Mouse (Mus musculus) spleen, embryonic (tissue): ENCODE measurements at regions not wholly inside any gene's neighbourhood (a gene's known extent, or its start where the extent isn't known, plus 50 kb on each side); places are given as distances from the start of the nearest gene placed in this dataset.

ENCODE experiments used
- CTCF ChIA-PET: fragments of 350-600 bp; sonication (Branson Sonifier 250); formaldehyde crosslinking; loops from one replicate; lab custom pipeline; 2022; lab: Charles Lee

GRCm38 (mm10) chr12:32488578-32488892 lies 110.0 kb downstream of the Ccdc71l start:
- CTCF ChIA-PET = interaction anchor here (0.7 kb wide), 1 partner anchor 383 kb away, joined by 6 read pairs; no protein-coding TSS in a partner anchor

- CTCF ChIA-PET = no interaction called here
Observed at GRCm38 (mm10) chr12:32489415-32490139, 111.1 kb downstream of the Ccdc71l start.

DNA sequence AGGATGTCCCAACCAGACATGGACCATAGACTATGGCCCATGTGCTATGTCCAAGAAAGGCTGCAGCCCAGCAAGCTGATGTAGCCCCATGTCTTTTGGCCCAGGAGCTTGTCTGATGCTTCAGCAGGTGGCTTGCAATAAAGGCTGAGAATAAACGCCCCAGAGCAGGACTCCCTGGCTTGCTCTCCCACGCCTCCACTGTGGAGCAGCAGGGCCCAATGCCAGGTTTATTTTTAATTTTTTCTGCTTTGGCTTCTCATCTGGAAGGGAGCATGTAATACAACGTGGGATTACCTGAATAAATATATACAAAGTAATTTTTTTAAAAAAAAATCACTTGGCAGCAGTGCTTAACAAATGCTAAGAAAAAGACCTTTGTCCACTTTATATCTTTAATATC lies 125.7 kb downstream of the Ccdc71l start:
- CTCF ChIA-PET = no interaction called here

DNA sequence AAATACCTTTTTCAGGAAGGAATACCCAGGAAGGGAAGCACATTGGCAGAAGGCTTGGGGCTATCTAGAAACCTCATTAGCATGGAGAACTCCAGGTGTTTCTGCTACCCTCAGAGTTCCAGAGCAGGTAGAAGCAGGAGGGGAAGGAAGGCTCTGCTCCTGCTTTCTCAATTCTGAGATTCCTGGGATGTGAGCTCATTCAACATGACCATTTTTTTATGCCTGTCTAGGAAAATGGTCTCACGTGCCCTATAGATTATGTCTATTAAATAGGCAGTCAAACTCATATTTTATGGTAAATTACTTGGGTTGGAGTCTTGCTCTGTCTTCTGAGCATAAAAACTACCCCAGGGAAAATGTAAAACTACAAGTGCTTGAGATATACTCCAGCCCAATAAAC lies 130.2 kb downstream of the Ccdc71l start:
- CTCF ChIA-PET = no interaction called here

DNA sequence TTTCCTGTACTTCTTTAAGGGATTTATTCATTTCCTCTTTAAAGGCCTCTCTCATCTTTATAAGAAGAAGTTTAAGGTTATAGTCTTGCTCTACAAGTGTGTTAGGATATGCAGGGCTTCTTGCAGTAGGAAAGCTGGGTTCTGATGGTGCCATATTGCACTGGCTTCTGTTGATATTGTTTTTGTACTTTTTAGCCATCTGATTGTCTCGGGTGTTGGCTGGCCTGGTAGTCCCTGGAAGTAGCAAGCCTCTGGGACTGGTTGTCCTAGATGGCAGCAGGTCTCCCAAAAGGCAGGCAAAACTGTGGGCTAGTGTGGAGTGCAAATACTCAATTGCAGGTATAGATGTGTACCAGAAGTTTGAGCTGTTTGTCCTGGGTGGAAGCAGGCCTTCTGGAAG lies 147.1 kb downstream of the Ccdc71l start:
- CTCF ChIA-PET = no interaction called here

DNA sequence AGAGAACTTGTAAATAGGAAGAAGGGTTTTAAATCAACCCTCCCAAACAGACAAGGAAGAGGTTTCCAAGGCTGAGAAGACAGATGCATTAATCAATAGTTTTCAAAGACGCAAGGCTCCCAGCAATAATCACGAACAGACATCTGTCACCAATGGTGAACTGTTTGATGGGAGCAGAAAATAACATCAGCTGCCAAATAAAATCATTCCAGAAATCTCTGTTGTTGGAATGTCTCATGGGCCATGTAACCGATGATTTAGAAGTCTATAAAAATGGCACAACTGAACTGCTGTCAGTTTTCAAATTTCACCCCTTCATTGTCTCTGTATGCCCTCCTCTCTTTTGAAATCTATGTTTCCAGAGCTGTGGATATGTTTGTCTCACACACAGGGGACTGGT lies 152.7 kb downstream of the Ccdc71l start:
- CTCF ChIA-PET = no interaction called here

- CTCF ChIA-PET = no interaction called here
Observed at GRCm38 (mm10) chr12:32533641-32534040, 155.1 kb downstream of the Ccdc71l start.

DNA sequence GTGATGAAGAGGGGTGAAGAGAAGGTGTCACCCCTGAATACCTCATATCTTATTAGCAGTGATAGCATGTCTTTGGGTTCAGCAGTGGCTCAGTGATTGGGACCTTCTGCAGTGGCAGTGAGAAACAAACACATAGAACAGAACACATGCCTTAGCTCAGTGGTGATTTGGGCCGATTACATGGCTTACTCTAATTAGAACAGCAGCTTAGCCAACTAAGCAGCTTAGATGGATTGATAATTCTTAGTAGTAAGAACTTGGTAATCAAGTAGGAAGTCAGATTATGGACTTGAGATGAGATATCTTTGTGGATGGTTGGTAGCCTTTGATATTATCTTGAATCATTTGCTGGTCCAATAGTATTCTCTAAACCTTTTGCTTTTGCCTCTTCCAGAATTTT lies 167.0 kb downstream of the Ccdc71l start:
- CTCF ChIA-PET = no interaction called here

DNA sequence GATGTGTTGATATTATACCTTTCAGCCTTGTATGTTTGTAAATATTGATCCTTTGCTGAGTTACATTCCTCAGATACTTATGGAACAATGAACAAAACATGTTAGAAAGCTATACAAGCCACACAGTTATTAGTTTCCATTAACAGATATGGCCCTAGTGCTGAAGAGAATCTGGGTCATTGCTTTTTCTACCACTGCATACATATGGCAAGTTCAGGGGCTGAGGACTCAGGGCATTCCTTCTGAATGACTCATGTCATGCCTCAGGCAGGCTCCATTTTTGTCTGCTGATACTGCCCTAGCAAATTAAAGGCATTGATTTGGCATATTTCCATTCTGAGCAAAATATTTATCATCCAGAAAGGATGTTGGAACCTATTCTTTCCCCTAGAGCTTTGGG lies 167.9 kb downstream of the Ccdc71l start:
- CTCF ChIA-PET = no interaction called here

- CTCF ChIA-PET = no interaction called here
Observed at GRCm38 (mm10) chr12:32553793-32554192, 175.3 kb downstream of the Ccdc71l start.

GRCm38 (mm10) chr12:32567777-32568176 lies 189.3 kb downstream of the Ccdc71l start:
- CTCF ChIA-PET = no interaction called here

DNA sequence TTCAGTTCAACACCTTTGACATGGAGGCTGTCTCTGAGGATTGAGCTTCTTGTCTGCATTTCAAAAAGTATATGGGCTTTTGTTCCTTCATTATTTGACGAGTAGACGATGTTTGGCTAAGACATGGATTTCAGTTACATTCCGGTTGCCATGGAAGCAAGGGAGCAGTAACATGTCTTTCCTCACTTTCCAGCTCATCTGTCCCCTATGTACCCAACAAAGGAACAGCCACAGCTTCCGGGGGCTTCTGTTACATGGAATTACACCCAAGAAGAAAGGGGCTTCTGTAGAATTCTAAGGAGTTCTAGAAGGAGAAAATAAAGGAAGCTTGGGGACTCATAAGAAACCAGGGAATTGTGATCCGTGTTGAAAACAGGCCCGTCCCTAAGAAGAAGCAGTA lies 202.8 kb downstream of the Ccdc71l start:
- CTCF ChIA-PET = no interaction called here

GRCm38 (mm10) chr12:32602131-32602815 lies 217.1 kb upstream of the Nampt start:
- CTCF ChIA-PET = no interaction called here

GRCm38 (mm10) chr12:32605353-32605752 lies 214.0 kb upstream of the Nampt start:
- CTCF ChIA-PET = no interaction called here

DNA sequence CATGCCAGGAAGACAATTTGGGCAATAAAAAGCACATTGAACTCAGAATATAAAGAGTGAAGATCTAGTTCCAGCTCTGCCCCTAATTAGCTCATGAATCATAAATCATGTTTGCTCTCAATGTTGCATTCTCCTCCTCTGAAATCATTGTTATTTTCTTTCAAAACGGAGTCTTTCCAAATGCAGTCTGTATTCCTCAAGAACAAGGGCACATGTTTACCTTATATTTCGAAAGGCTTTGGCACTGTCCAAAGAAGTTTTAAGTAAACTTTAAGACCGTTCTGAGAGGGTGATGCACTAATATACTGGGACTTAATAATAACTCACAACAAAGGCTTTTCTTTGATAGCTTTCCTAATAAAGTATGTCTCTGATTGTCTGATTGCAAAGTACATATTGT lies 204.3 kb upstream of the Nampt start:
- CTCF ChIA-PET = no interaction called here

DNA sequence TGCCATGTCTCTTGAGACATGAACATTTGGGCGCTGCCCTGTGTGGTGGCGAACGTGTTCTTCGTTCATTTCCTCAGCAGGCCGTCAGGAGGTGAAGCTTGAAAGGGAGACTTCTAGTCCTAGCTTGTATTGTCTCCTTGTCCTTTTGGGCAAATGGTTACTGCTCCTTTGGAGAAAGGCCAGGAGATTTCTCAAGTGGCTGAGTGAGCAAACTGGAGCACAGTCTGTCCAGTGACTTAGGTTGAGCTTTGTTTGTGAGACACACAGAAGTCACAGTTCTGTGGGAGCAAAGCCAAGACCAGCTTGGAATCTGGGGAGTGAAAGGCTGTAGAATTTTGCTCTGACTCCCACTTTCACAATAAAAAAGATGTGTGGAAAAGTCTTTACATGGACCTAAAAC lies 203.3 kb upstream of the Nampt start:
- CTCF ChIA-PET = no interaction called here

DNA sequence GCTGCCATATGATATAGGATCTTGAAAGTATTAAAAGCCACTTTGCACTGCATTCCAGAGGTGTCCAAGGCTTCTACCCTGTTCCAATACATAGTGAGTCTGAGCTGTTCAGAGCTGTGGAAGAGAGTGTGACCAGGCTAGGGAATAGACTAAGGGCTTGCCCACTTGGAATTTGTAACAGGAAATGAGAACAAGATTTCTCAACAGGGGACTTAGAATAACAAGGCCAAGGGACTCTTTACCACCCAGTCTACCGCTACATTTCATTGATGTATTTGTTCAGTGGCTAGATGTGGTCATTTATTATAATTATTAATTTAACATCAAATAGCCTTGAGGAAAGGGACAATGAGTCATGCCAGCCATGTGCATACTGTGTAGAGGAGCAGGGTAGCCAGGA lies 202.3 kb upstream of the Nampt start:
- CTCF ChIA-PET = no interaction called here

- CTCF ChIA-PET = no interaction called here
Observed at GRCm38 (mm10) chr12:32619830-32620229, 199.5 kb upstream of the Nampt start.

DNA sequence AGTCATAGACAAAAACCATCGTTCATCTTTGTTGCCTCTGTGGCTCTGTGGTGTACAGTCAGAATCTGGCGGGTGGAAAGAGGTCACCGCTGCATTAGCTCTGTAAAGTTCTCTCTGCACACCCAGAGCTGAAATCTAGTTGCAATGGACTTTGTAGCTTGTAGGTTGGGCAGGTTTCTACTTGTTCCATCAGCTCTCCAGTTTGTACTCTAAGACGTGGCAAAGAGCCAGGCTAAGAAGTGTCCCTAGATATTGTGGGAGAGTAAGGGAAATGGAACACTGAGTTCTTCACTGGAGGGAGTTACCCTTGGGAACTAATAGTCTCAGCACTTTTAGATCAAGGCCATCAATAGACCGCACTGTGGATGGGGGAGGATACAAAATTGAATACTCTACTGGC lies 197.6 kb upstream of the Nampt start:
- CTCF ChIA-PET = no interaction called here

DNA sequence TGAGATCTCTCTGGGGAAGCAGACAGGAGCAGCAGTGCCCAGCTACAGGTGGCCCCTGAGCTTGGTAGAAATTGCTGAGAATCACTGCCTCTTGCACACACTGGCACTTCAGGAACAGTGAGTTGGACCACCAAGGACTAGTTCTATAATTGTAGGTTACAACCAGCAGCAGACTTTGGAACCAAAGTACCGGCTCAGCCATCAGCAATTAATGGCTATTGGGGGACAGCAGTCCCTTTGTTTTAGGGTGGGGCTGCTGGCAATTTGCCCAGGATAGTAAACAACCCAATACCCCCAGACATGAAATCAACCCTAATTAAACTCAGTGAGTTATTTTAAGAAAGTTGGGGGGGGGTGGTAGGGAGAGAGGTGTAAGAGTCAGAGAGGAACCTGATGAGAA lies 190.8 kb upstream of the Nampt start:
- CTCF ChIA-PET = no interaction called here

- CTCF ChIA-PET = no interaction called here
Observed at GRCm38 (mm10) chr12:32632935-32633334, 186.4 kb upstream of the Nampt start.

DNA sequence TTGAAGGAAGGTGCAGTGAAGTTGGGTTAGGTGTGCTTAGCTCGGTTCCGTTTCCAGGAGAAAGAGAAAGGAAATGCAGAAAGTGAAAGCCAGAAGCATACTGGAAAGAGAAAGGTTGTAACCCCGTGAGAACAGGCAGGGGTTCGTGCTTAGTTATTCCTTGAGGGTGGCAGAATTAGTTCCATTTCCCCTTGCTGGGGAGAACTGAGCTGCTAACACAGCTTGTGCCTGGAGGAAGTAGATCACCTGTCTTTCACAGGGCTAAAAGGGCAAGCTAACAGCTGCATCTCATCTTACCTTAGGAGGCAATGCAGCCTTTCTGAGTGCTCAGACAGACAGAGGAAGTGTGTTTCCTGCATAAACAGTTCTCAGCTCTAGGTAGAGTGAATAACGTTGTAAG lies 184.3 kb upstream of the Nampt start:
- CTCF ChIA-PET = no interaction called here

GRCm38 (mm10) chr12:32637400-32638100 lies 181.8 kb upstream of the Nampt start:
- CTCF ChIA-PET = interaction anchor here (0.7 kb wide), 1 partner anchor 183 kb away, joined by 6 read pairs; no protein-coding TSS in a partner anchor
